In the genomic region with DNA sequence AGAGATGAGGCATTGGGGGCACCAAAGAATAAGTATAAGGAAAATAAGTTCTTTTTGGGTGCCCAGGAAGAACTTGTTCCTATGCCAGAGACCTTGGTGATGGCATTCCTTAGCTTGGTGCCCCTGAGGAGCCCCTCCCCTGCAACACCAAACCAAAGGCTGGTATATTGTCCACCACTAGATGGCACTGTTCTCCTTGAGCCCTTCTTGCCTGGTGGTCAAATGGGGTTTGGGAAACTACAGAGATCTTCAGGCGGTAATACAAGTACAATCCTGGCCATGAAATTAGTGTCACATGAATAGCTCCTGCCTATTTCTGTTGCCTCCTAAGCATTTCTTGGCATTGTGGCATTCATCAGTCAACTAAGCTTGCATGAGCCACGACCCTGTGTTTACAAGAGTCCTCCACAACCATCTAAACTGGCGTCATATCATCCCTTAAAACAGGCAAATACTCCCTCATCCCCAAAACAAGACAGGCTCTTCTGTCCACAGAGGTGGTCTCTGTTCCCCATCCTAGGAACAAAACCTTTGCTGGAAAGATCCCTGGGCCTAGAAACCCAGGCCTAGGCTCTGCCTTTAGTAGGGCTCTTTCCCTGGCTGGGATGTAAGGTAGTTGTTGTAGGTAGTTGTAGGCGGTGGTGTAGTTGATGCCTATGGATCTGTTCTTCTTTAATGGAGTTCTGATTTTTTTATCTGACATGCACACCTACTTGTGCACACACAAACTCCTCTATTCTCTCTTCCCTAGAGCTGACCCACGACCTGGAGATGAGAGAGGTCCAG, we compare ENCODE assay signal across 8 mouse cellular contexts. TPM values are rescaled to one million over a fixed set of nuclear protein-coding genes. Genes with fewer than 3 reads are reported as not detected.
DNase-seq lines count a peak whose midpoint lies in the region; ATAC-seq and TF ChIP-seq lines count a peak whose summit lies in the region.

No protein-coding gene starts in this region.

- H3K27me3 ChIP-seq in forebrain, postnatal 0 days (ENCODE audit: insufficient read depth, low read length): no peaks in the 10 kb centered on the region
- 0 out of 2 replicates have a peak, but pooled peaks cover 3% of the 10 kb centered on the region for H3K27me3 ChIP-seq in forebrain, embryonic 15.5 days

- TF ChIP-seq POLR2A in lung, adult 2 months (IDR thresholded peaks at IDR 0.05; ENCODE audit: borderline replicate concordance, extremely low read depth, low read depth, low read length): no peak

- peaks cover 15% of the 10 kb centered on the region for H3K36me3 ChIP-seq in forebrain, postnatal 0 days (ENCODE audit: insufficient read depth)
- no peaks in the 10 kb centered on the region; the same call in 1 of the 2 replicates for H3K36me3 ChIP-seq in forebrain, embryonic 15.5 days

- H3K27ac ChIP-seq in forebrain, postnatal 0 days (ENCODE audit: low read depth, low read length): no peak overlapping the region
- no peak overlapping the region for H3K27ac ChIP-seq in forebrain, embryonic 15.5 days (replicated peaks)

- H3K9ac ChIP-seq in forebrain, postnatal 0 days: no peak overlapping the region
- H3K9ac ChIP-seq in forebrain, embryonic 15.5 days (replicated peaks): no peak overlapping the region

- no peaks in the 10 kb centered on the region for H3K9me3 ChIP-seq in forebrain, postnatal 0 days (ENCODE audit: low read length)
- H3K9me3 ChIP-seq in forebrain, embryonic 15.5 days: no peaks in the 10 kb centered on the region

- H3K4me2 ChIP-seq in forebrain, postnatal 0 days (ENCODE audit: low read depth): no peak overlapping the region
- H3K4me2 ChIP-seq in forebrain, embryonic 15.5 days (replicated peaks): no peak overlapping the region

- TF ChIP-seq CTCF in forebrain, postnatal 0 days (IDR thresholded peaks at IDR 0.05; ENCODE audit: low read depth): peak; percentile 91
- TF ChIP-seq CTCF in lung, adult 2 months (IDR thresholded peaks at IDR 0.05; ENCODE audit: insufficient read depth, low read length): peak; percentile 79

- H3K4me1 ChIP-seq in forebrain, postnatal 0 days (ENCODE audit: insufficient read depth): peaks cover 5% of the 10 kb centered on the region; the same call in 1 of the 2 replicates
- H3K4me1 ChIP-seq in forebrain, embryonic 15.5 days: peaks cover 19% of the 10 kb centered on the region
- peaks cover 5% of the 10 kb centered on the region for H3K4me1 ChIP-seq in lung, adult 2 months (ENCODE audit: control insufficient read depth, insufficient read depth, low read length)

- DNase-seq in forebrain, postnatal 0 days: peak; percentile 78
- DNase-seq in 3T3-L1 (ENCODE audit: low read depth, low spot score): peak; percentile 87
- DNase-seq in embryo, embryonic 10 days (ENCODE audit: low spot score): peak; percentile 88
- peak; percentile 51 to 68 for DNase-seq in kidney, adult 8-10 months
- peak; percentile 51 for DNase-seq in lung, adult 2 months
- peak; percentile 49 for DNase-seq in right cerebral cortex, postnatal 4 days

- no peak for ATAC-seq in forebrain, postnatal 0 days
- no peak for ATAC-seq in forebrain, embryonic 15.5 days (replicated peaks)
- peak; percentile 63 for ATAC-seq in activated CD4-positive, CD25-positive, alpha-beta regulatory T cell, adult 4 months

- 62% methylated on average over 5 of the region's 5 CpGs for WGBS in forebrain, postnatal 0 days
- 63% methylated on average over 5 of the region's 5 CpGs for WGBS in forebrain, embryonic 15.5 days
- WGBS in lung, adult 2 months: 64% methylated on average over 5 of the region's 5 CpGs

- no peak overlapping the region for H3K4me3 ChIP-seq in forebrain, postnatal 0 days (ENCODE audit: low read depth, low read length)
- no peak overlapping the region for H3K4me3 ChIP-seq in forebrain, embryonic 15.5 days
- no peak overlapping the region for H3K4me3 ChIP-seq in lung, adult 2 months (replicated peaks; ENCODE audit: extremely low read depth, low read depth, low read length)

RNA-seq across cellular contexts. Expression of a gene that starts 14.6 kb away (rescaled TPM):
- total RNA-seq in forebrain, postnatal 0 days (2014; rRNA removed): 44.3 and 62.4 TPM in 2 replicates
- 9.1 and 12.9 TPM in 2 replicates for polyA plus RNA-seq in forebrain, postnatal 0 days (2015; fragmentation: Nextera tagmentation; extraction: Ambion mirVana)
- polyA plus RNA-seq in forebrain, embryonic 15.5 days (2015; fragmentation: Nextera tagmentation; extraction: Ambion mirVana): 11.9 and 12.5 TPM in 2 replicates
- 1 to 10 TPM; 6.8 to 8.1 TPM for polyA plus RNA-seq in activated CD4-positive, CD25-positive, alpha-beta regulatory T cell, adult 4 months (2017; shearing (Covaris generic))
- 28.9 and 36.2 TPM in 2 replicates for polyA plus RNA-seq in lung, adult 2 months (2012; rRNA removed)

RNA-seq across cellular contexts. Expression of a gene that starts 15.3 kb away (rescaled TPM):
- total RNA-seq in forebrain, postnatal 0 days (2014; rRNA removed): 12.2 and 14.2 TPM in 2 replicates
- polyA plus RNA-seq in forebrain, postnatal 0 days (2015; fragmentation: Nextera tagmentation; extraction: Ambion mirVana): 4.0 and 4.1 TPM in 2 replicates
- polyA plus RNA-seq in forebrain, embryonic 15.5 days (2015; fragmentation: Nextera tagmentation; extraction: Ambion mirVana): 3.1 and 3.7 TPM in 2 replicates
- polyA plus RNA-seq in activated CD4-positive, CD25-positive, alpha-beta regulatory T cell, adult 4 months (2017; shearing (Covaris generic)): not detected
- 0.51 TPM in 2 replicates for polyA plus RNA-seq in lung, adult 2 months (2012; rRNA removed)

RNA-seq across cellular contexts. Expression of a gene that starts 24.0 kb away (rescaled TPM):
- 43.7 and 52.5 TPM in 2 replicates for total RNA-seq in forebrain, postnatal 0 days (2014; rRNA removed)
- polyA plus RNA-seq in forebrain, postnatal 0 days (2015; fragmentation: Nextera tagmentation; extraction: Ambion mirVana): 9.9 and 12.2 TPM in 2 replicates
- polyA plus RNA-seq in forebrain, embryonic 15.5 days (2015; fragmentation: Nextera tagmentation; extraction: Ambion mirVana): 8.9 and 10.1 TPM in 2 replicates
- polyA plus RNA-seq in activated CD4-positive, CD25-positive, alpha-beta regulatory T cell, adult 4 months (2017; shearing (Covaris generic)): 1 to 10 TPM; 3.3 to 4.1 TPM
- polyA plus RNA-seq in lung, adult 2 months (2012; rRNA removed): 7.0 and 8.9 TPM in 2 replicates
